Mouse (Mus musculus) brain, embryonic 18.5 days (tissue): Measurements from ENCODE around the gene Dhdds.
"Not testable (repeated sequence)": the region's sequence is repeated elsewhere in the genome, so short reads cannot be mapped to it uniquely, and the experiment has no call there.

Experiments used
- DNase-seq: peaks from one replicate; pipeline ENCODE4 v3.0.0-alpha.2; 2012; ENCODE audit warnings: low read depth, low spot score

The Dhdds gene

GRCm38 (mm10) chr4:134005581-134006358, 5.1 kb upstream of the Dhdds start:
- DNase-seq: no peak

GRCm38 (mm10) chr4:134002903-134003302, 2.2 kb upstream of the Dhdds start:
- DNase-seq: no peak

DNA sequence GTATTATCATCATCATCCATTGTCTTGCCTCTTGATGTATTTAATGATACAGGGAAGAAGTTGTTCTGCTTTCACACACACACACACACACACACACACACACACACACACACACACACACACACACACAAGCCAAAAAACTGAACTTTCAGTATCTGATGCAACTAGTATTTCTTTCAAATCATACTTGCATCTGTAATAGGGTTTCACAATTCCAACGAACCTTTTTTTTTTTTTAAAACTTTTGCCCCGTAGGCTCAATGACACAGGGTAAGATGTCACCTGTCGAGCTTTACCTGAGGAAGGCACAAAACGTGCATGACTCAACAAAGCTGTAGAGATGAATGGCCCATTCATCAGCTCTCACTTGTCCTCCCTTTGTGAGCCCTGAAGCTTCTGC, 1.5 kb upstream of the Dhdds start:
- no peak for DNase-seq

GRCm38 (mm10) chr4:134001710-134002109, 992 bp upstream of the Dhdds start:
- DNase-seq: no peak

- DNase-seq: no peak
Measured at GRCm38 (mm10) chr4:133994697-133995096, 6.0 kb downstream of the Dhdds start.

DNA sequence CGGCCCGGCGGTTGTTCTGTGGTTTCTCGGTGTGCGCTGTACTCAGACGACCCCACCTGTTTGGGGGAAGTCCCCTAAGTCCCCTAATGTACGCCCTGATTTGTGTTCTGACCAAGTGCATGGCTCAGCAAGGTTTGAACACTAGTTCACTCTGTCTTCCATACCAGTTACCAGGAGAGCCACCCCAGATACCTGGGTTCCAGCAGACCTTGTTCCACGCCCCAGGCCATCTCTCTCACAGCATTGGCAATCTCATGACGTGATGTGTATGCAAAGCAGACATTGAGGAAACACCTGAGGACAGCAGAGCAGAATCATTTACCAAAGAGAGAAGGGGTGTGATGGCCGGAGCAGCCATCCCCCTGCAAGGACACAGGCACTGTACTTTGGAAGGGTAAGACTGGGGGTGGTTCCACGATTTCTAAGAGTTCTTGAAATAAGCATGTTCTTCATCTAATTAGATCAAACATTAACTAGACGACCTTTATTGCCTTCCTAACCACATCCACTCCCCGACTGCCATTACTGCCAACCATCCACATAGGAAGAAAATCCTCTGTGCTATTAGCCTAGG, 9.5 kb downstream of the Dhdds start:
- DNase-seq: no peak

DNA sequence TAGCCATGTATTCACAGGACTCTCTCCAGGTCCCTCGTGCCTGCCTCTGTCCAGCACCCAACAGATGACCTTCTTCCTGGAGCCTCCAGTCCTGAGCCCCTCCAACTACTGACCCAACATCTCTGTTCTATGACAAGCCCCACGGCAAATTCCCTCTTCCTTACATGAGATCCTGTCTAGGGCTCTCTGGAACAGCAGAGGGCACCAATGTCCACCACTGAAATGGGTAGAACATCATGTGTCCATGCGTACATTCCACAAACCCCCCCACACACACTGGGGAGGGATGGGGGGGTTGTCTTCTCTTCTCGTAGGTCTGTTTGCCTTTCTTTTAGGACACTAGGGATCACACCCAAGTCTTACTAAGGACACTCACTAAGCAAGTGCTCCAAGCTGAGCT, 10.7 kb downstream of the Dhdds start:
- no peak for DNase-seq

DNA sequence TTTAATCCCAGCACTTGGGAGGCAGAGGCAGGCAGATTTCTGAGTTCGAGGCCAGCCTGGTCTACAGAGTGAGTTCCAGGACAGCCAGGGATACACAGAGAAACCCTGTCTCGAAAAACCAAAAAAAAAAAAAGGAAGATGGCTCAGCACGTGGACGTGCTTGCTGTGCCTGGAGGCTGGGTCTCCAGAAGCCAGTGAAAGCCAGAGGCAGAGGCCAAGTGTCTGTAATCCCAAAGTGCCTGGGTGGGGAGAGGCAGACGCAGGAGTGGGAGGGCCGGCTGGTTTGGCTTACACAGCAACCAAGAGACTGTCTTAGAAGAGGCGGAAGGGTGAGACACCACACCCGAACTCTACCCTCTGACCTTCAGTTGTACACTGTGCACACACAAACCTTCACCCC, 12.4 kb downstream of the Dhdds start:
- not testable (repeated sequence) for DNase-seq

DNA sequence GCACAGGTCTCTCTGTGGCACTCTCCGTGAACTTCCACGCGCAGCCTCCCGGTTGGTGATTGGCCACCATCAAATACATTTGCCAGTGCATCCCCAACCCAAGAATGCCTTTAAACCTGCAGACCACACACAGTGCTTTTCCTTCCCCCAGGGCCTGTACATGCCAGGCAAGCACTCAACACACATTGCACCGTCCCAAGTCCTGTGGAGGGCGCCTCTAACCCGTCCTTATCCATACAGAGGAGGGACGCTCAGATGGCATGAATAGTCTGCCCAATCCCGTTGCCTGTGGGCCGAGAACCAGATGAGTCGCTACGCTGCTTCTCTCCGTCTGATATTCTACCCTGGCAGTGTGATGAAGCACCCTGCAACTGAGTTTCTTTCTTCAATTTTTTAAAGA, 17.8 kb downstream of the Dhdds start:
- DNase-seq: no peak

- no peak for DNase-seq
Measured at GRCm38 (mm10) chr4:133980496-133980895, 20.2 kb downstream of the Dhdds start.

GRCm38 (mm10) chr4:133978021-133978711, 22.6 kb downstream of the Dhdds start:
- DNase-seq: no peak

GRCm38 (mm10) chr4:133971741-133972140, 29.0 kb downstream of the Dhdds start:
- no peak for DNase-seq

GRCm38 (mm10) chr4:133970876-133971275, 29.8 kb downstream of the Dhdds start:
- no peak for DNase-seq

GRCm38 (mm10) chr4:133970196-133970595, 30.5 kb downstream of the Dhdds start:
- DNase-seq: no peak

DNA sequence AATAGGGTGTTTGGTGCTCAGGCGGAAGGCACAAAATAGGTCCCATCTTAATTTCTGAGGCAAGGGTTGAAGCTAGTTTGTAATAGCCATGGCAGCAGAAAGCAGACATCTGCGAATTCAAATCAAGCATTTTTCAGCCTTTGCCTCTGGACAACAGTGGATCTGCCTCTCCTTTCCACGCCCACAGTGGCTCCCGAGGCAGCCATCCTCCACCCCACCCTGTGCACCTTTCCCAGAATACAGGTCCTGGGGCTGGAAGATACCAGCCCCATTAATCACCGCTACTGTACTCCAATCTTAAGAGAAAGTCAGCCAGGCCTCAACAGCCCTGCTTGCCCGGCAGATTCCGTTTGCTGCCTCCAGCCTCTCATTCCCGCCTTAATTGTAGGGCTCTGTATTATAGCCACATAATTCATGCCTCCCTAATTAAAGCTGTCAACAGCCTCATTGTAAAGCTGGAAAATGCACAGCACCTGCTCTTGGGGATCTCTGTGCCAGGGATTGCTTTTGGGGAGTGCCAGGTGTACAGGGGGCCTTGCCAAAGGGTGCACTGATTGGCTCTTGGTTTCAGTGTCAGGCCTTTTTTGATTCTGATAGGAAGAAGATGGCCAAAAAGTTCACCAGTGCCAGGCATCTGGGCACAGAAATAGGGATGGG, 31.5 kb downstream of the Dhdds start:
- DNase-seq: no peak

- DNase-seq: no peak
Measured at GRCm38 (mm10) chr4:133968150-133968921, 32.4 kb downstream of the Dhdds start, which contains the start of gene Hmgn2. Hmgn2 (minus strand) TSS chr4:133968650.

- peak; percentile 95 for DNase-seq
Measured at GRCm38 (mm10) chr4:133967866-133968149, 32.9 kb downstream of the Dhdds start.

DNA sequence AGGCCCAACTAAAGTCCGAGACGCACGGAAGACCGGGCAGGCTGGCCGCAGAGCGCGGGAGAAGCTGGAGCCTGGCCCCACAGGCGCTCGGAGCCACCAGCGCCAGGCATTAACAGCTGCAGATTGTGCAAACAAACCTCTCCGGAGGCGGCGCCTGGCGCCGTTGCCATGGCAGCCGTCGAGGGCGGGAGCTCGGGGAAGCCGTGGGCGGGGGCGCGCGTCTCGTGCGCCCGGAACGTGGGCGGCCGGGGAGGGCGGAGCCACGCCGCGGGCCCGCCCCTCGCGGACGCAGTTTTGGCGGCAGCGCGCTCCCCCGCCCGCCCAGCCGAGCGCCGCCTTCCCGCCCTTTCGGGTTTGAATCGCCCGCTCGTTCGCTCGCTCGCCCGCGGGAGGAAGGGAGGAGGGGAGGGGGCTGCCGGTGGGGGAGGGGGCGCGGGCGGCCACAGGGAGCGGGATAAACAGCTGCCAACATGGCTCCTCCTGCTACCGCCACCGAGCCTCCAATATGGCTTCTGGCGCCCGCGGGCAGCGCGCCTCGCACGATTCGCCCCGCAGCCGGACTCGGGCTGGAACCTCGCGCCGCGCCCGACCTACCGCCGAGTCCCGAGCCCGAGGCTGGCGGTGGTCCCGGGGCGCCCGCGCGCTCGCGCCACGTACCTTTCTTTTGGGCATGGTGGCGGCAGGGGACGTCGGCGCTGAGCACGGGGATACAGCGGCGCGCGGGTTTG, 33.4 kb downstream of the Dhdds start:
- peak; percentile 87 for DNase-seq

DNA sequence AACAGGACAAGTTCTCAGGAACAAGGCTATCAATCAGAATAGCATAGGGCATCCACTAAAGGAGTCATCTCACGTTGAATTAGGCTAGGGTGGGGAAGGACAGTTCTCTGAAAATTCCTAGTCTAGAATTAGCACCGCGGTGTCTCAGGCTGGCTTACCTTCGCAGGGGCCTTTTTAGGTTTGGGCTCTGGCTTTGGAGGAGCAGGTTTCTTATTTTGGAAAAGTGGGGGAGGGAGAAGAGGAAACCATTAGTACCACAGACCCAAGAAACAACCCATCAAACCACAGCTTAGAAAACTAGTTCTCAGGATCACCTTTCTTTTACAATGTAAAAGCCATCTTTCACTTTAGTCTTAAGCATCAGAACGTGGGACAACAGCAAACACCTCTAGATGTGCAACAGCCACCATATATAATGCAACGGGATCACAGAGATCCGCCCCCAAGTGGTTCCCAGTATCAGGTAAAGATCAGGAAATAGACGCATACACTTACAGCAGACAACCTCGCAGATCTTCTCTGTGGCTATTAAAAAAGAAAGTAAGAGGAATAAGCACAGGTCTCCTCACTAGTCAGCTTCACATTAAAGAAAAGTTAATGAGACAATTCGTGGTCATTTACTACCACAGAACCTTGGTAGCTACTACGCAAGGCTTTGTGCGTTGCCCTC, 34.3 kb downstream of the Dhdds start:
- DNase-seq: no peak

DNA sequence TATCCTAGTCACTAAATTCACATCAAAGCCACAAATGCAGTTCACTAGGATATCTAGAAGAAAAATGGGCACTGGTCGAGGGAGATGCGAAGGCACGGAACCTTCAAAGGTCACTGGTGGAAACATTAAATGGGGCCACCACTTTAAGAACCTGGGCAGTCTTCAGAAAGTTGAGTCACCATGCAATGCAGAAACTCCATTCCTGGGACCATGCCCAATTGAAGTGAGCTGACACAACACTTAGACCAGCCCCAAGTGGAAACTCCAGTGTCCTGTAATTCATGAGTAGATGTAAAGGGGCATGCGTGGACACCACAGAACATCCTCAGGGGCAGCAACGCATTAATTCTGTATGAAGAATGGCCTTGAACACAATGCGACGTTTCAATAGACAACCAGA, 38.2 kb downstream of the Dhdds start:
- no peak for DNase-seq
